Mouse (Mus musculus) C2C12 (cell line): ENCODE measurements around the gene Enkur. TPM values are rescaled to one million over a fixed set of nuclear protein-coding genes. Genes with fewer than 3 reads are reported as not detected.

ENCODE experiments used
- H3K27me3 ChIP-seq: one replicate; pipeline ENCODE4 v1.6.1; 2011; ENCODE audit not compliant: control insufficient read depth, insufficient read depth, insufficient read length
- H3K36me3 ChIP-seq: one replicate; pipeline ENCODE4 v1.6.1; 2011; ENCODE audit not compliant: control insufficient read depth, insufficient read depth
- H3K4me3 ChIP-seq: one replicate; pipeline ENCODE4 v1.5.1; 2011; ENCODE audit warnings: mild to moderate bottlenecking, control low read depth; ENCODE audit not compliant: poor library complexity, insufficient read depth, severe bottlenecking
- H3K79me2 ChIP-seq: one replicate; pipeline ENCODE4 v1.6.1; 2011; ENCODE audit not compliant: control insufficient read depth, insufficient read depth
- H3K79me3 ChIP-seq: one replicate; pipeline ENCODE4 v1.6.1; 2011; ENCODE audit warnings: low read depth, control low read depth
- H3ac ChIP-seq: one replicate; pipeline ENCODE3; 2011; ENCODE audit warnings: low read depth; ENCODE audit not compliant: control insufficient read depth, insufficient read length
- CEBPB ChIP-seq: IDR thresholded peaks from one replicate; pipeline ENCODE4 v1.6.1; 2011; ENCODE audit warnings: low read depth, mild to moderate bottlenecking, control low read depth, moderate library complexity
- CTCF ChIP-seq: IDR thresholded peaks from one replicate; pipeline ENCODE4 v1.5.1; 2011; ENCODE audit not compliant: control insufficient read depth, insufficient read depth, insufficient read length
- FOSL1 ChIP-seq: IDR thresholded peaks from one replicate; pipeline ENCODE4 v1.8.0; 2011; ENCODE audit warnings: mild to moderate bottlenecking, low read length; ENCODE audit not compliant: poor library complexity, insufficient read depth, severe bottlenecking
- MAX ChIP-seq: IDR thresholded peaks from one replicate; pipeline ENCODE4 v1.6.1; 2011; ENCODE audit warnings: mild to moderate bottlenecking, control low read depth
- MYOD1 ChIP-seq: IDR thresholded peaks from one replicate; pipeline ENCODE4 v1.6.1; 2011; ENCODE audit warnings: low read depth; ENCODE audit not compliant: control insufficient read depth, insufficient read length
- MYOG ChIP-seq: IDR thresholded peaks from one replicate; pipeline ENCODE4 v1.6.1; 2011; ENCODE audit not compliant: control insufficient read depth, insufficient read length; ENCODE audit errors: extremely low read depth
- USF1 ChIP-seq: IDR thresholded peaks from one replicate; pipeline ENCODE4 v1.6.1; 2011; ENCODE audit warnings: low read depth, mild to moderate bottlenecking, control low read depth, moderate library complexity
- polyA plus RNA-seq: library from polyadenylated mRNA; unstranded; fragments of >200 nt; fragmentation: generic; extraction: Trizol; gene quantifications from one replicate; pipeline ENCODE4 v1.2.1, GENCODE M21; 2012; ENCODE audit warnings: missing spikeins

Gene Enkur
- polyA plus RNA-seq, 1 experiment, result 0.08 TPM

DNA sequence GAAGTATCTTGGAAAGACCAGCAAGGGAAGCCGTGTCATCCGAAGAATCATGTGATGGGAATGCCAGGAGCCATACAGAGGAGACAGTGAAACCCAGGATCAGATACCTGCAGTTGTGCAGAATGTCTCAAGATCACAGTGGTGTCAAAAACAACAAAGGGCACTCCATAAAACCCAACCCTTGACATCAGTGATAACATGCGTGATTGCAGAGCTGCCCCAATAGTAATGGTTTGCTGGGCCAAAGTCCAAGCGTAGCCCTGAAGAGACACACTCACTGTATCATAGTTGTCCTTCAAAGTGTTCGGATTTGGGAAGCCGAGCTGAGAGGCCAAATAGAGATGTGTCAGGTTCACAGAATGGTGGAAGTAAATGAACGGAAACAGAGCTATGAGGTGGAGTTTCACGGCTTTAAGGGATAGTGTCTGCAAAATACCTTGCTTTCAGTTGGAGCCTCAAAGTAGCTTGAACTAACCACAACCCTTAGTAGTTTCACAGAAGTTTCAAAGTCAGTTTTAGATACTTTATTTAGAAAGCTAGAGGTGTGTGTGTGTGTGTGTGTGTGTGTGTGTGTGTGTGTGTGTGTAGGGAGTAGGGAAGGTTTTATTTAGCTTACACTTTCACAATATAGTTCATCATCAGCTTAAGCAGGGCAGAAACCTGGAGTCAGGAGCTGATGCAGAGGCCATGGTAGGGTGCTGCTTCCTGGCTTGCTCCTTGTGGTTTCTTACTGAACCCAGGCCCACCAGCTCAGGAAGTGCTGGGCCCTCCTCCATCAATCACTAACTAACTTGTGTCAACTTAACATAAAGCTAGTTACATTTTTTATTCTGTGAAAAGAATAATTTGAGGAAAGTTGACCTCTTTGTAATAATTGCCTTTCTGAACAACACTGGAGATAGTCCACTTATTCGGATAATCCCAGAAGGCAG is 17.6 kb upstream of the Enkur start:
- Histone ChIP-seq H3K79me3 (no peaks in the 10 kb centered on the region), H3K4me3 (no peak overlapping the region), H3K27me3 (no peaks in the 10 kb centered on the region), H3K36me3 (no peaks in the 10 kb centered on the region), H3K79me2 (no peaks in the 10 kb centered on the region), H3ac (no peak overlapping the region)
- TF ChIP-seq MYOG (no peak), USF1 (no peak), FOSL1 (no peak), CEBPB (no peak), MYOD1 (no peak), CTCF (no peak), MAX (no peak)

DNA sequence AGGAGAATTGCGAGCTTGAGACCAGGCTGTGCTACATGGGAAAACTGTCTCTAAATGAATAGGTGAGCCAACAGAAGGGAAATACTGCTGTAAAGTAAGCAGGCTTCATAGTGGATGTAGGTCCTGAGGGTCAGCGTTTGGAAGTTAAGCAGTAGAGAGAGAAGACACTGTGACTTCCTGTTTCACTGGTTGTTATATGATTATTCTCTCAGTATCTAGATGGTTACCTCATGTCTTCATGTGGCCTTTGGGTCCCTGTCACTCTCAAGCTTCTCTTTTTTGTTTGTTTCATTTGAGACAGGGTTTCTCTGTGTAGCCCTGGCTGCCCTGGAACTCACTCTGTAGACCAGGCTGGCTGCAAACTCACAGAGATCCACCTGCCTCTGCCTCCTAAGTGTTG is 10.1 kb upstream of the Enkur start:
- TF ChIP-seq MYOG (no peak), CEBPB (no peak), USF1 (no peak)
- Histone ChIP-seq H3K4me3 (no peak overlapping the region), H3ac (no peak overlapping the region), H3K27me3 (no peaks in the 10 kb centered on the region), H3K36me3 (no peaks in the 10 kb centered on the region), H3K79me2 (no peaks in the 10 kb centered on the region), H3K79me3 (no peaks in the 10 kb centered on the region)

DNA sequence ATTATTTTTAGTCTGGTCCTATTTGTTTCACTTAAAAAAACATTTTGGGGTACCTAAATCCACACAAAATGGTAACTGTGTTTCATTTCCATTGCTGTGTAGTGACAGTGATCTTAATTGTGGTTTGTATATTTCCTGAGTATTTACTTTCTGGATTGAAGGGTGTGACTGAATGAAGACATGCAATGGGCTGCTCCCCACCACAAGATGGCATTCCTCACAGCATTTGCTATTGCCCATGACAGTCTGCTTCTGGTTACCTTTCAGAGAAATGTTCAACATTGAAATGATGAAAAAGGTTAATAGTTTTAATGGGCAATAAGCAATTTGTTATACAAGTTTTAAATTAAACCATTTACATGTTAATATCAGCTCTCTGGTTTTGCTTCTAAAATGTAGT is 9.2 kb upstream of the Enkur start:
- H3K79me2 ChIP-seq, result no peaks in the 10 kb centered on the region
- H3K4me3 ChIP-seq, result no peak overlapping the region
- H3K36me3 ChIP-seq, result no peaks in the 10 kb centered on the region
- no peaks in the 10 kb centered on the region for H3K27me3 ChIP-seq
- TF ChIP-seq FOSL1 (no peak), MAX (no peak), MYOG (no peak), CTCF (peak; percentile 32), USF1 (no peak), CEBPB (no peak), MYOD1 (no peak)
- no peaks in the 10 kb centered on the region for H3K79me3 ChIP-seq
- H3ac ChIP-seq, result no peak overlapping the region

DNA sequence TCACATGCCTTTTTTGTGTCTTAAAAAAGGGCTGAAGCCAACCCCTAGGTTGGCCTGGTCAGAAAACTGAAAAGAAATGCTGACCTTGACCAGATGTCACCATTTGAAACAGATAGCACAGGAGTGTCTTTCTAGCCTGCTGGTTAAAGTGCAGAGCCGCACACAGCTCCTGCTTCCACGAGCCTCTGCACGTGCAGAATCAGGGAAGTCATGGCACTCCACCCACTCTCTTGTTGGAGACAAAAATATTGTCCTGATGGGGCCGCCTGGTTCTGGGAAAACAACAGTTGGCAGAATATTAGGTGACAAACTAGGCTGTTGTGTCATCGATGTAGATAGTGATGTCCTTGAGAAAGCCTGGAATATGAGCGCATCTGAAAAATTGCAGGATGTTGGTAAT is 6.2 kb upstream of the Enkur start:
- Histone ChIP-seq H3K79me3 (no peaks in the 10 kb centered on the region), H3K36me3 (no peaks in the 10 kb centered on the region)

DNA sequence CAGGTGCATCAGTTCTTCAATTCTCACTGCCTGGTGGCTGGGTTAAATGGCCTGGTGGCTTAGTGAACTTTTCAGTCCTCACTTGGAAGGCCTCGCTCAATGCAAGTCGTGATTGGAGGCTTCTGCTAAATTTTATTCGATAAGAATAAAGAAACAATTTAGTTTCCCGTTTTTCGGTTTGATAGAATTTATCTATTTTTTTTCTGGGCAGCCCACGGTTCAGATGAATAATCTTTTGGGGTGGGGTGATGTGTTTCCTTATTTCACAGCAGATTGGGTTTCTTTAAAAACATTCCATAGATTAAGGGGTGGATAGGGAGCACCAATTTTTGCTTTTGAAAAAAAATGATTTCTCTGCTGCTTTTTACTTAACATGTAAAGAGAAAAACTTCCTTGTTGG is 1.1 kb upstream of the Enkur start:
- Histone ChIP-seq H3ac (peak overlapping the region; percentile 54), H3K4me3 (peak overlapping the region; percentile 54)
- TF ChIP-seq USF1, result no peak
- TF ChIP-seq MAX, result no peak
- no peak for TF ChIP-seq CEBPB
- TF ChIP-seq FOSL1, result no peak
- TF ChIP-seq CTCF, result no peak
- TF ChIP-seq MYOD1, result no peak
- no peak for TF ChIP-seq MYOG

More for the DNA sequence above, 6.2 kb upstream of the Enkur start:
- no peak overlapping the region for H3ac ChIP-seq
- TF ChIP-seq MYOG, result no peak
- no peak for TF ChIP-seq MAX
- TF ChIP-seq MYOD1, result no peak
- no peak for TF ChIP-seq CTCF
- H3K27me3 ChIP-seq, result no peaks in the 10 kb centered on the region
- no peaks in the 10 kb centered on the region for H3K79me2 ChIP-seq
- H3K4me3 ChIP-seq, result no peak overlapping the region

DNA sequence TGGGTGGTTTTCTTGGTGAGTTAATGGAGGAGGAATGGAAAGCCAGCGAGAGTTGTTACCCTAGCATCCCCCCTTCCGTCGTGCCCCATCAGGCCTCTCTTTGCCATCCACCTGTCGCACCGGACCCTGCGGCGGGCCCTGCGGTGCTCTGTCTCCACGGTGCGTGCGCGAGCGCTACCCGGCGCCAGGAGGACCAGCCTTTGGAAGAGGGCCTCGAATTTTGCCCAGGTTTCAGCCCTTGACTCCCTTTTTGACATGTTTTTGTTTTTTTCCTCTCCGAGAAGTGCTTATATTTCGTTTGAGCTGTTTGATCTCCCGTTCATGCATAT is 630 bp upstream of the Enkur start:
- Histone ChIP-seq H3K4me3 (peak overlapping the region; percentile 54), H3K27me3 (no peaks in the 10 kb centered on the region), H3K36me3 (no peaks in the 10 kb centered on the region), H3K79me2 (no peaks in the 10 kb centered on the region), H3K79me3 (no peaks in the 10 kb centered on the region), H3ac (peak overlapping the region; percentile 78)
- TF ChIP-seq MYOD1 (no peak), MAX (peak; percentile 2)

More for the DNA sequence above, 1.1 kb upstream of the Enkur start:
- H3K79me2 ChIP-seq, result no peaks in the 10 kb centered on the region
- no peaks in the 10 kb centered on the region for H3K36me3 ChIP-seq
- no peaks in the 10 kb centered on the region for H3K27me3 ChIP-seq
- no peaks in the 10 kb centered on the region for H3K79me3 ChIP-seq
